Mouse (Mus musculus) neural tube, embryonic 14.5 days (tissue): Measurements from ENCODE around the gene Cpsf2. TPM values are rescaled to one million over a fixed set of nuclear protein-coding genes. Genes with fewer than 3 reads are reported as not detected.

Experiments
- ATAC-seq: fragments of 200-750 bp; cut with Nextera tagmentation; 2 replicates; pipeline ENCODE4 v1.8.0; 2017; ENCODE audit warnings: low read depth, mild to moderate bottlenecking, moderate TSS enrichment, moderate library complexity
- H3K27ac ChIP-seq: fragments of 300-500 bp; sonication (generic); 2 replicates; pipeline ENCODE4 v1.5.1; 2014; ENCODE audit warnings: low read depth, mild to moderate bottlenecking, control low read depth, low read length, moderate library complexity, mixed read lengths
- H3K27me3 ChIP-seq: fragments of 300-500 bp; sonication (generic); 2 replicates; pipeline ENCODE4 v1.6.1; 2014; ENCODE audit warnings: low read length; ENCODE audit not compliant: control insufficient read depth, insufficient read depth
- H3K36me3 ChIP-seq: fragments of 300-500 bp; sonication (generic); 2 replicates; pipeline ENCODE4 v1.6.1; 2014; ENCODE audit warnings: low read length, mixed read lengths; ENCODE audit not compliant: control insufficient read depth, insufficient read depth
- H3K4me1 ChIP-seq: fragments of 300-500 bp; sonication (generic); 2 replicates; pipeline ENCODE4 v1.6.1; 2014; ENCODE audit warnings: low read length; ENCODE audit not compliant: control insufficient read depth, insufficient read depth
- H3K4me2 ChIP-seq: fragments of 300-500 bp; sonication (generic); 2 replicates; pipeline ENCODE4 v1.6.1; 2014; ENCODE audit warnings: mild to moderate bottlenecking, low read depth, low read length, control low read depth
- H3K4me3 ChIP-seq: fragments of 300-500 bp; sonication (generic); 2 replicates; pipeline ENCODE4 v1.5.1; 2014; ENCODE audit warnings: low read depth, low read length, control low read depth, mixed read lengths
- H3K9ac ChIP-seq: fragments of 300-500 bp; sonication (generic); replicated peaks from 2 replicates; pipeline ENCODE4 v1.6.1; 2014; ENCODE audit warnings: low read depth, mild to moderate bottlenecking, control low read depth, low read length, mixed read lengths
- H3K9me3 ChIP-seq: fragments of 300-500 bp; sonication (generic); 2 replicates; pipeline ENCODE4 v1.6.1; 2016; ENCODE audit warnings: low read length; ENCODE audit not compliant: control insufficient read depth
- WGBS: fragments of 180-500 bp; shearing (Covaris S2); extraction: QIAGEN DNeasy Blood & Tissue Kit; methylation state at CpG from one replicate; pipeline ENCODE4 v1.1.7; 2014; 5-methylcytosine and 5-hydroxymethylcytosine counted together
- polyA plus RNA-seq: library from polyadenylated mRNA; unstranded; fragments of >200 nt; fragmentation: Nextera tagmentation; extraction: Ambion mirVana; gene quantifications from 2 replicates; pipeline ENCODE4 v1.2.1, GENCODE M21; 2014

The Cpsf2 gene
- polyA plus RNA-seq, 1 experiment from 2014 or later = 34.5 TPM

DNA sequence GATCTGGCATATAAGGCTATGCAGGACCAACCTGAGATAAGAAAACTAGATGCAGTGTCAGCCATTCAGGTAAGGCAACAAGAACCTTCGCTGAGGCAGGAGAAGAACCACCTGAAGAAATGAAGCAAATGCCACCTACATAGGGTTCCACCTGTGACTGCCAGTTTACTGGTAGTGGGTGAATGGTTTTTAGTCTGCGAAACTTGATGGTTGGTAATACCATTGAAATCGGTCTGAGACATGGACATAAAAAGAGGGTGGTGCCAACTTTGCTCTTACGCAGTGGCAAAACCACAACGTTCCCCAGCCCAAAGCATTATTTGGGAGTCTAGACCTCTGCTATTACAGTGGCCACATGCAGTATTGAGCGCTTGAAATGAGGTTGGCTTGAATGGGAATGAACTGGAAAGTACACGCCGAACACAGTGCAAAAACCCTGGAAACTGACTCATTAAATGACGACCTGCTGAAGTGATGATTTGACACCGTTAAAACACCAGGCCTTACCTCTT, 1.7 kb downstream of the Cpsf2 start:
- no peaks in the 10 kb centered on the region for H3K27me3 ChIP-seq
- H3K9me3 ChIP-seq = no peaks in the 10 kb centered on the region
- no peak overlapping the region for H3K27ac ChIP-seq
- H3K36me3 ChIP-seq = no peaks in the 10 kb centered on the region
- ATAC-seq = no peak
- H3K4me2 ChIP-seq = peak overlapping the region; percentile 82; the same call in 1 of the 2 replicates
- H3K9ac ChIP-seq = 0 out of 2 replicates have a peak overlapping the region, but pooled peaks have one; percentile 92
- no peak overlapping the region for H3K4me3 ChIP-seq
- H3K4me1 ChIP-seq = peaks cover 16% of the 10 kb centered on the region
- 93% methylated on average over 10 of the region's 10 CpGs for WGBS

DNA sequence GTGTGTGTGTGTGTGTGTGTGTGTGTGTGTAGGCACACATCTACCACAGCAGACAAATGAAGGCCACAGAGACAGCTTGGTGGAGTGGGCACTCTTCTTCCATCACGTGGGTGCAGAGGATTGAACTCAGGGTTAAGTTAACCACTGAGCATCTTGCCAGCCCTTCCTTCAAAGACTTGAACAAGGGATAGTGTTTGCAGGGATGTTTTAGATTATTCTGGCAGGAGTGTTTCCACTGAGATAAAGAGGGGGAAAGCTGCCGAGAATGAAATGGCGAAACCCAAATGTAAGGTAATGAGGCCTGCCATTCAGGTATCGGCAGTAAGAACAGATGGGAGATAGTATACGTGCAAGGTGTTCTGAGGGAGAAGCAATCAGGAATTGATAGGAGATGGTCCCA, 2.4 kb downstream of the Cpsf2 start:
- Histone ChIP-seq H3K4me3 (no peak overlapping the region), H3K4me2 (no peak overlapping the region), H3K36me3 (peaks cover 6% of the 10 kb centered on the region; the same call in 1 of the 2 replicates), H3K27me3 (no peaks in the 10 kb centered on the region), H3K27ac (no peak overlapping the region), H3K9me3 (no peaks in the 10 kb centered on the region), H3K4me1 (peaks cover 16% of the 10 kb centered on the region), H3K9ac (no peak overlapping the region)
- 89% methylated on average over 5 of the region's 5 CpGs for WGBS
- ATAC-seq = no peak

DNA sequence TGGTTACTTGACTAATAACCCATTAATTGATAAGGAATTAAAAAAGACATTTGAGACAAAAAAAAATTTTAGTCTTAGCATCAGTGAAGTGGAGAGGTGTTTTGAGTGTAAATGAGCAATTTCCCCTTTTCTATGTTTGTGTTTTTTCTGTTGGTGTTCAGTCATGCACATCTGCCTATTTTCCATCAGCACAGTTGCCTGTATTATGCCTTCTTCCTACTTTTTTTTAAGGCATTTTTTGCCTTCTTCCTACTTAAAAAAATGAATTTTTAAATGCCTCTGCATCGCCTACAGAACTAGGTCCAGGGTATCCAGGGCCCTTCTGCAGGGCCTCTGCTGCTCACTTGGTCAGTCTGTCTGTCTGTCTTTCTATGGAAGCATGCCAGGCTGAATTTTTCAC, 2.8 kb downstream of the Cpsf2 start:
- WGBS = 100% methylated on average over 1 of the region's 1 CpGs
- H3K9me3 ChIP-seq = no peaks in the 10 kb centered on the region
- H3K4me2 ChIP-seq = no peak overlapping the region
- H3K27me3 ChIP-seq = no peaks in the 10 kb centered on the region
- ATAC-seq = no peak
- peaks cover 16% of the 10 kb centered on the region for H3K4me1 ChIP-seq
- no peak overlapping the region for H3K27ac ChIP-seq
- H3K4me3 ChIP-seq = no peak overlapping the region
- H3K36me3 ChIP-seq = peaks cover 9% of the 10 kb centered on the region
- no peak overlapping the region for H3K9ac ChIP-seq

DNA sequence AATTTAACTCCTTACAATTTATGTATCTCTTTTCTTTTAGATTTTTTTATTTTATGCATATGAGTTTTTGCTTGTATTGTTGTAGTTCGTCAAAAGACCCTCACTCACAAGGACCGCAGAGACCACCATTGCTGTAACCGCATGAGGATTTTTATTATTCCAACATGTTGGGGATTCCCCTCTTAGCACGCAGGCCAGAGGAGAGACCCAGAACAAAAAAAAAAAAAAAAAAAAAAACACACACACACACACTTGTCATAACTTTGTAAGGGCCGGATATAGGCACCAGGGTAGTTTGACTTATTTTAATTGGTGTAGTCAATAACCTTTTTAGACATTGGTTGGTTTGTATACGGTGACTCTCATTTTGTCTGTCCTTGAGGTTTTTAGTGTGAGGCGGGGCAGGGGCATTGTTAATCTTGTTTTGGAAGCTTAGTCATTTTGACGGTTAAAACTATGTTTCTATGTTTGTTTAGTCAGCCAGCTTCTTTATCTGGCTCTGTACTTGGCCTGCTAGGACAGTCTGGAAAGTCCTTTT, 3.5 kb downstream of the Cpsf2 start:
- Histone ChIP-seq H3K27me3 (no peaks in the 10 kb centered on the region), H3K9ac (no peak overlapping the region), H3K27ac (no peak overlapping the region), H3K4me3 (no peak overlapping the region), H3K4me2 (no peak overlapping the region), H3K4me1 (peaks cover 16% of the 10 kb centered on the region), H3K9me3 (no peaks in the 10 kb centered on the region), H3K36me3 (peaks cover 14% of the 10 kb centered on the region)
- ATAC-seq = no peak
- 92% methylated on average over 8 of the region's 8 CpGs for WGBS

DNA sequence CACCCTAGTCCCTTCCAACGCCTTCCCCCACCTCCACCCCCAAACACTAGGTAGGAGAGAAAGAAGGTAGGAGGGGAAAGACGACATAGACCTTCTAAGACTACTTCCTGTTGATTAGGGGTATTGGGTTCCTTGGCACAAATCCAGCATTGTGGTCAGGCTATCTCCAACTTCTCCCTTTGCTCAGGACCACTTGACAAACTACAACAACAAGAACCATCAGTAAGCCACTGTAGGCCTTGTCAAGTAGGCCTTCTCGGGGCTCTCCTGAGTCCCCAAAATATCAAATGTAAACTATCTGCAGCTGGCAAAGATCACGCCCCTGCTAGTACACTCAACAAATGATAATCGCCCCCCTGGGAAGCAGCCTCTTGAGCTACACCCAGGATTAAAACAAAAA, 4.5 kb downstream of the Cpsf2 start:
- Histone ChIP-seq H3K9ac (no peak overlapping the region), H3K4me1 (peaks cover 10% of the 10 kb centered on the region), H3K9me3 (no peaks in the 10 kb centered on the region), H3K27ac (no peak overlapping the region), H3K4me3 (no peak overlapping the region), H3K36me3 (peaks cover 19% of the 10 kb centered on the region), H3K27me3 (no peaks in the 10 kb centered on the region), H3K4me2 (no peak overlapping the region)
- no peak for ATAC-seq
- 78% methylated on average over 5 of the region's 5 CpGs for WGBS

DNA sequence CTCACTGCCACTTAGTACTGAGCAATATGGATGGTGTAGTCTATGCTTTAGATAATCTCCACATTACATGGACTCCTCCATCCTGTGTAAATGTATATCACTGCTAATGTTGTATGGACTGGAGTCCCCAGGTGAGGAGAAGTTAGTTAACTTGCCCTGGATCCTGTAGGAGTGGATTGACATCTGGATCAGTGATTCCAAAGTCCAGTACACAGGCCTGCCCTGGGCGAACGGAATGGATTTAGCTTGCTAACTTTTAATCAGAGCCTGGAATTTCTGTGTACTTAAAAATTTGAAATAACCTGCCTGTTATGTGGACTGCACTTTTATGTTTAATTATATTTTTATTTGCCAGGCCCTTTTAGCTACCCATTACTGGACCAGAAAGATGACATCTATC, 5.8 kb downstream of the Cpsf2 start:
- Histone ChIP-seq H3K27me3 (no peaks in the 10 kb centered on the region), H3K9ac (no peak overlapping the region), H3K27ac (no peak overlapping the region), H3K36me3 (peaks cover 23% of the 10 kb centered on the region), H3K4me2 (no peak overlapping the region), H3K9me3 (no peaks in the 10 kb centered on the region), H3K4me3 (no peak overlapping the region), H3K4me1 (peaks cover 8% of the 10 kb centered on the region)
- ATAC-seq = no peak
- WGBS = 97% methylated on average over 2 of the region's 2 CpGs

DNA sequence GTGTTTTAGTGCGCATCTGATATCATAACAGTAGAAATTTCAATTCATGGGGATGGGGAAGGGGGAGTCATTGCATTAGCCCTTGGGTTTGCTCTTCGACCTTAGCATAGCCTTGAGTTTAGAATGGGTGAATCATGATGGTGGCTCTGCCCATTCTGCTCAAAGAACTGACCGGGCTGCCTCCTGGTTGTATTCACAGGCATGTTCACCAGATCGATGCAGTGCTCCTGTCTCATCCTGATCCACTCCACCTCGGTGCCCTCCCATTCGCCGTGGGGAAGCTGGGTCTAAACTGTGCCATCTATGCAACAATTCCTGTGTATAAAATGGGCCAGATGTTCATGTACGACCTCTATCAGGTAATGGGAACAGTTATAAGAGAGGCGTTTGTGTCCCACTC, 7.2 kb downstream of the Cpsf2 start:
- ATAC-seq = no peak
- H3K4me2 ChIP-seq = no peak overlapping the region
- no peak overlapping the region for H3K9ac ChIP-seq
- H3K27me3 ChIP-seq = no peaks in the 10 kb centered on the region
- WGBS = 94% methylated on average over 9 of the region's 9 CpGs
- no peak overlapping the region for H3K4me3 ChIP-seq
- H3K9me3 ChIP-seq = no peaks in the 10 kb centered on the region
- peaks cover 32% of the 10 kb centered on the region for H3K36me3 ChIP-seq
- H3K4me1 ChIP-seq = no peaks in the 10 kb centered on the region
- no peak overlapping the region for H3K27ac ChIP-seq

DNA sequence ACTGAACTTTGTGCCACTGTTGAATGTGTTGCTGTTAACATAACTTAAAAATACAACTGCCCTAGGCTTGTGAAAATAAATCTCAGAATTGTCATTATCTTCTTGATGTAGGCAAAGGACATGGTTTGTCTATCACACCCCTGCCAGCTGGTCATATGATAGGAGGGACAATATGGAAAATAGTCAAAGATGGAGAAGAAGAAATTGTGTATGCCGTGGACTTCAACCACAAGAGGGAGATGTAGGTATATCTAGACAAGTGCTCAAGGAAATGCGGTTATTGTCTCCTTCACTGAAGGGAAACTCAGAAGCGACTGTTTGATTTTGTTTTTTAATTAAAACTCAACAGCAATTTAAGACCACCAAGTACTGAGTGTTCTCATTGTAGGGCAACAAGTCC, 9.3 kb downstream of the Cpsf2 start:
- H3K4me2 ChIP-seq = no peak overlapping the region
- H3K4me3 ChIP-seq = no peak overlapping the region
- ATAC-seq = no peak
- H3K9ac ChIP-seq = no peak overlapping the region
- no peaks in the 10 kb centered on the region for H3K27me3 ChIP-seq
- WGBS = 67% methylated on average over 3 of the region's 3 CpGs
- no peaks in the 10 kb centered on the region for H3K4me1 ChIP-seq
- no peak overlapping the region for H3K27ac ChIP-seq
- peaks cover 45% of the 10 kb centered on the region for H3K36me3 ChIP-seq
- no peaks in the 10 kb centered on the region for H3K9me3 ChIP-seq

DNA sequence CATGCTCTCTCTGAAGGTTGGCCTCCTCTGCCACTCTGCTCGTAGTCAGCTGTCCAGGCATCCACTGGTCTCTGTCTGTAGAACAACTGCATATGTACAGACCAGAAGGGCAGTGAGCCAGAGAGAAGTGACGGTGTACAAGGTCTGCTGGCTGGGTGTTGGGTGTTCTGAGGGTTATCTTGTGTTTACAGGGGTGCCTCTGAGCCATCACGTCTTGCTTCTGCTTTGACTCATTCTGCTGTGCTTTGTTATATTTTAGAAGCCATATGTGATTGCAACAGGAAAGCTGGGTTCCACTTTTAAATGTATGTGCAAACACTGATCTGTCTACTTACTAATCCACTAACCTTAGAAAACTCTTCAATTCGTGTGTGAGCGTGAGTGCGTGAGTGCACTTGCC, 11.9 kb downstream of the Cpsf2 start:
- Histone ChIP-seq H3K4me3 (no peak overlapping the region), H3K9me3 (no peaks in the 10 kb centered on the region), H3K36me3 (peaks cover 61% of the 10 kb centered on the region), H3K4me2 (no peak overlapping the region), H3K27me3 (no peaks in the 10 kb centered on the region), H3K9ac (no peak overlapping the region), H3K4me1 (no peaks in the 10 kb centered on the region), H3K27ac (no peak overlapping the region)
- ATAC-seq = no peak
- WGBS = 94% methylated on average over 6 of the region's 6 CpGs
